Mouse (Mus musculus): ENCODE data around the gene Syf2. TPM values are rescaled to one million over a fixed set of nuclear protein-coding genes. Genes with fewer than 3 reads are reported as not detected.

Syf2 gene
- total and polyA plus RNA-seq, 3 experiments, result 59.2 to 77.1 (median 76.1) TPM

- DNase-seq (ENCODE audit: extremely low read depth), result peak; percentile 52
- dilution Hi-C loops (cut with MboI; ENCODE audit: extremely low pct_ligation_motif_present, extremely low pct_unique_long_range_greater_than_20kb, low sequenced_read_pairs) (no loop called here), in situ Hi-C loops (cut with MboI; ENCODE audit: low pct_ligation_motif_present, low pct_unique_long_range_greater_than_20kb, low sequenced_read_pairs) (no loop called here)
- TF ChIP-seq MAZ (IDR thresholded peaks at IDR 0.05; ENCODE audit: low read depth, low read length), result no peak
- no peak for TF ChIP-seq E2F4 (IDR thresholded peaks at IDR 0.05; ENCODE audit: insufficient replicate concordance, low read depth, low read length)
- TF ChIP-seq IRF4 (IDR thresholded peaks at IDR 0.05; ENCODE audit: low read depth, low read length), result no peak
- TF ChIP-seq USF1 (IDR thresholded peaks at IDR 0.05; ENCODE audit: low read depth, low read length), result no peak
- no peak for TF ChIP-seq ELF1 (IDR thresholded peaks at IDR 0.05; ENCODE audit: low read depth, low read length)
- TF ChIP-seq MEF2A (IDR thresholded peaks at IDR 0.05; ENCODE audit: borderline replicate concordance, low read depth, low read length), result no peak
- no peak for TF ChIP-seq JUND (conservative IDR thresholded peaks at IDR 0.05; ENCODE audit: low read depth, low read length)
- no peak for TF ChIP-seq MXI1 (IDR thresholded peaks at IDR 0.05; ENCODE audit: low read depth, low read length)
- TF ChIP-seq RAD21 (IDR thresholded peaks at IDR 0.05; ENCODE audit: low read depth, low read length), result no peak
- no peak for TF ChIP-seq HCFC1 (IDR thresholded peaks at IDR 0.05; ENCODE audit: low read depth, low read length)
- no peak for TF ChIP-seq JUN (IDR thresholded peaks at IDR 0.05; ENCODE audit: insufficient read depth, low read depth, low read length)
- TF ChIP-seq RCOR1 (conservative IDR thresholded peaks at IDR 0.05; ENCODE audit: low read depth, low read length), result no peak
- TF ChIP-seq MYC (IDR thresholded peaks at IDR 0.05; ENCODE audit: low read depth, low read length), result no peak
- TF ChIP-seq ZMIZ1 (IDR thresholded peaks at IDR 0.05; ENCODE audit: low read depth, low read length), result no peak
- Histone ChIP-seq H3K27ac (ENCODE audit: insufficient read depth, low read depth) (no peak overlapping the region), H3K36me3 (replicated peaks in 1 of 2; ENCODE audit: control insufficient read depth in 1 of 2, insufficient read depth in 1 of 2, low read length in 1 of 2) (no peaks in the 10 kb centered on the region), H3K4me2 (ENCODE audit: insufficient read depth, low read depth, poor library complexity, severe bottlenecking) (no peak overlapping the region), H3K4me3 (replicated peaks in 1 of 3; ENCODE audit: low read depth in 2 of 3, low read length in 2 of 3, poor library complexity in 1 of 3) (no peak overlapping the region), H3K27me3 (replicated peaks) (peaks cover 41% of the 10 kb centered on the region), H3K9me3 (replicated peaks; ENCODE audit: low read length) (no peaks in the 10 kb centered on the region), H3K9ac (ENCODE audit: insufficient read depth, low read depth) (no peak overlapping the region), H3K79me2 (replicated peaks; ENCODE audit: control insufficient read depth, extremely low read depth, insufficient read depth, poor library complexity, severe bottlenecking) (no peaks in the 10 kb centered on the region), H3K4me1 (ENCODE audit: control insufficient read depth in 1 of 2, insufficient read depth in 2 of 2) (peaks cover 0 to 7% of the 10 kb centered on the region in 2 experiments; a peak in 3 of 4 replicates)
These were observed 25.1 kb downstream of the Syf2 start for GRCm38 (mm10) chr4:134955845-134956244.

DNA sequence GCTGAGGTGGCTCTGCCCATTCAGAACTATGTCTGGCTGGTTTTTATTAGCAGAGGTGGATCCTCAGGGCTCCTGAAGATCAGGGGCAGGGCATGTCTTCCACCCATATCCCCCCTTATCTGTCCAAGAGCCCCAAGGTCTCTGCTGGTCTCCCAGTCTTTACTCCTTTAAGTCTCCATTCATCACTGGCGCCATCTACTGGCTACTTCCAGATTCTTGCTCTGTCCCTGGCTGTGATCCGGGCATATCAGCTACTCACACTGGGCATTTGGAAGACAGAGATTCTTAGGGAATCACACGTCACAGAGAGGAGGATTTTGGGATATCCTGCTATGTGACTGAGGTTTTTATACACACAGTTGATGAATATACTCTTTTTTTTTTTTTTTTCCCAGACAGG lies 25.6 kb downstream of the Syf2 start:
- peaks cover 44% of the 10 kb centered on the region for H3K27me3 ChIP-seq (replicated peaks)
- dilution Hi-C loops (cut with MboI; ENCODE audit: extremely low pct_ligation_motif_present, extremely low pct_unique_long_range_greater_than_20kb, low sequenced_read_pairs), result no loop called here
- no peak overlapping the region for H3K4me3 ChIP-seq (replicated peaks in 1 of 3; ENCODE audit: low read depth in 2 of 3, low read length in 2 of 3, poor library complexity in 1 of 3)

More for the DNA sequence above, 25.6 kb downstream of the Syf2 start:
- TF ChIP-seq CHD1 (IDR thresholded peaks at IDR 0.05; ENCODE audit: low read depth, low read length), result no peak
- no peak for TF ChIP-seq MAX (IDR thresholded peaks at IDR 0.05; ENCODE audit: low read length)
- no peak for TF ChIP-seq ZMIZ1 (IDR thresholded peaks at IDR 0.05; ENCODE audit: low read depth, low read length)
- no peak for TF ChIP-seq MYC (IDR thresholded peaks at IDR 0.05; ENCODE audit: low read depth, low read length)
- TF ChIP-seq POLR2AphosphoS2 (IDR thresholded peaks at IDR 0.05; ENCODE audit: low read depth, low read length), result no peak
- peak; percentile 14 to 52; a peak in 2 of 4 replicates for TF ChIP-seq CTCF (conservative IDR thresholded peaks at IDR 0.05 in 1 of 2, IDR thresholded peaks at IDR 0.05 in 1 of 2; ENCODE audit: low read depth in 2 of 2, low read length in 2 of 2)
- TF ChIP-seq EP300 (IDR thresholded peaks at IDR 0.05; ENCODE audit: low read length), result no peak
- TF ChIP-seq ETS1 (conservative IDR thresholded peaks at IDR 0.05; ENCODE audit: low read depth, low read length), result no peak
- TF ChIP-seq JUND (conservative IDR thresholded peaks at IDR 0.05; ENCODE audit: low read depth, low read length), result no peak
- TF ChIP-seq BHLHE40 (IDR thresholded peaks at IDR 0.05; ENCODE audit: low read depth, low read length), result no peak
- no peak for TF ChIP-seq NRF1 (IDR thresholded peaks at IDR 0.05; ENCODE audit: low read depth, low read length)
- TF ChIP-seq JUN (IDR thresholded peaks at IDR 0.05; ENCODE audit: insufficient read depth, low read depth, low read length), result no peak
- peak; percentile 34; the same call in 1 of the 2 replicates for TF ChIP-seq SMC3 (IDR thresholded peaks at IDR 0.05; ENCODE audit: low read depth, low read length)
- TF ChIP-seq MEF2A (IDR thresholded peaks at IDR 0.05; ENCODE audit: borderline replicate concordance, low read depth, low read length), result no peak
- no peak for TF ChIP-seq UBTF (IDR thresholded peaks at IDR 0.05; ENCODE audit: low read depth, low read length)
- no peak for TF ChIP-seq ZNF384 (IDR thresholded peaks at IDR 0.05; ENCODE audit: low read depth, low read length)
- H3K9me3 ChIP-seq (replicated peaks; ENCODE audit: low read length), result no peaks in the 10 kb centered on the region
- no peaks in the 10 kb centered on the region for H3K36me3 ChIP-seq (replicated peaks in 1 of 2; ENCODE audit: control insufficient read depth in 1 of 2, insufficient read depth in 1 of 2, low read length in 1 of 2)
- peaks cover 0 to 7% of the 10 kb centered on the region in 2 experiments; a peak in 3 of 4 replicates for H3K4me1 ChIP-seq (ENCODE audit: control insufficient read depth in 1 of 2, insufficient read depth in 2 of 2)
- no peaks in the 10 kb centered on the region for H3K79me2 ChIP-seq (replicated peaks; ENCODE audit: control insufficient read depth, extremely low read depth, insufficient read depth, poor library complexity, severe bottlenecking)
- DNase-seq (ENCODE audit: extremely low read depth), result peak; percentile 37
- in situ Hi-C loops (cut with MboI; ENCODE audit: low pct_ligation_motif_present, low pct_unique_long_range_greater_than_20kb, low sequenced_read_pairs), result no loop called here
- H3K27ac ChIP-seq (ENCODE audit: insufficient read depth, low read depth), result no peak overlapping the region
- H3K4me2 ChIP-seq (ENCODE audit: insufficient read depth, low read depth, poor library complexity, severe bottlenecking), result no peak overlapping the region
- H3K9ac ChIP-seq (ENCODE audit: insufficient read depth, low read depth), result no peak overlapping the region
